Mouse (Mus musculus) lung, adult 2 months (tissue): ENCODE measurements at regions not wholly inside any gene's neighbourhood (a gene's known extent, or its start where the extent isn't known, plus 50 kb on each side); places are given as distances from the start of the nearest gene placed in this dataset.
A peak's percentile ranks its signal among the peaks of the same experiment; 100 is the strongest.

Experiments used
- DNase-seq: peaks from one replicate; pipeline ENCODE4 v3.0.0; 2022
- H3K4me1 ChIP-seq: fragments of 200-500 bp; 2 replicates; pipeline ENCODE4 v1.6.1; 2011; ENCODE audit warnings: low read length; ENCODE audit not compliant: control insufficient read depth, insufficient read depth
- H3K4me3 ChIP-seq: fragments of 200-500 bp; replicated peaks from 2 replicates; pipeline ENCODE3; 2011; ENCODE audit warnings: low read depth, mild to moderate bottlenecking, control low read depth, low read length; ENCODE audit errors: extremely low read depth
- CTCF ChIP-seq: fragments of 200-500 bp; IDR thresholded peaks from 2 replicates; pipeline ENCODE4 v1.5.1; 2011; ENCODE audit warnings: mild to moderate bottlenecking, low read length, control low read depth; ENCODE audit not compliant: insufficient read depth
- POLR2A ChIP-seq: fragments of 200-500 bp; IDR thresholded peaks from 2 replicates; pipeline ENCODE4 v1.6.1; 2011; ENCODE audit warnings: low read depth, mild to moderate bottlenecking, control low read depth, low read length, borderline replicate concordance; ENCODE audit errors: extremely low read depth
- WGBS: fragments of 180-500 bp; shearing (Covaris S2); methylation state at CpG from one replicate; pipeline ENCODE4 v1.1.7; 2018; 5-methylcytosine and 5-hydroxymethylcytosine counted together

- DNase-seq: no peak
- Histone ChIP-seq H3K4me1 (peaks cover 3% of the 10 kb centered on the region; the same call in 1 of the 2 replicates), H3K4me3 (no peak overlapping the region)
- WGBS: 53% methylated on average over 9 of the region's 9 CpGs
- no peak for TF ChIP-seq POLR2A
- no peak for TF ChIP-seq CTCF
Measured at GRCm38 (mm10) chr9:56547291-56547977, 129.0 kb downstream of the Hmg20a start.

- DNase-seq: no peak
Measured at GRCm38 (mm10) chr9:56549774-56550173, 131.4 kb downstream of the Hmg20a start.

GRCm38 (mm10) chr9:56550178-56550577 lies 131.8 kb downstream of the Hmg20a start:
- no peak overlapping the region for H3K4me3 ChIP-seq
- 52% methylated on average over 4 of the region's 4 CpGs for WGBS
- H3K4me1 ChIP-seq: peaks cover 3% of the 10 kb centered on the region; the same call in 1 of the 2 replicates
- TF ChIP-seq CTCF: no peak
- TF ChIP-seq POLR2A: no peak
- no peak for DNase-seq

More at GRCm38 (mm10) chr9:56549774-56550173, 131.4 kb downstream of the Hmg20a start:
- no peak overlapping the region for H3K4me3 ChIP-seq
- H3K4me1 ChIP-seq: peaks cover 3% of the 10 kb centered on the region; the same call in 1 of the 2 replicates
- no peak for TF ChIP-seq POLR2A
- no peak for TF ChIP-seq CTCF
- WGBS: 41% methylated on average over 8 of the region's 8 CpGs

GRCm38 (mm10) chr9:56551376-56552186 lies 133.2 kb downstream of the Hmg20a start:
- peaks cover 3% of the 10 kb centered on the region; the same call in 1 of the 2 replicates for H3K4me1 ChIP-seq
- DNase-seq: no peak
- TF ChIP-seq CTCF: no peak
- TF ChIP-seq POLR2A: no peak
- WGBS: 75% methylated on average over 11 of the region's 11 CpGs
- no peak overlapping the region for H3K4me3 ChIP-seq

GRCm38 (mm10) chr9:56552187-56552686 lies 133.8 kb downstream of the Hmg20a start:
- 61% methylated on average over 6 of the region's 6 CpGs for WGBS
- Histone ChIP-seq H3K4me1 (peaks cover 3% of the 10 kb centered on the region; the same call in 1 of the 2 replicates), H3K4me3 (no peak overlapping the region)
- DNase-seq: peak; percentile 8
- no peak for TF ChIP-seq POLR2A
- TF ChIP-seq CTCF: no peak

- TF ChIP-seq POLR2A (no peak), CTCF (peak; percentile 83)
- WGBS: 7% methylated on average over 1 of the region's 1 CpGs
- H3K4me1 ChIP-seq: peaks cover 3% of the 10 kb centered on the region; the same call in 1 of the 2 replicates
- peak; percentile 73 for DNase-seq
- no peak overlapping the region for H3K4me3 ChIP-seq
Measured at GRCm38 (mm10) chr9:56552766-56553165, 134.4 kb downstream of the Hmg20a start.

DNA sequence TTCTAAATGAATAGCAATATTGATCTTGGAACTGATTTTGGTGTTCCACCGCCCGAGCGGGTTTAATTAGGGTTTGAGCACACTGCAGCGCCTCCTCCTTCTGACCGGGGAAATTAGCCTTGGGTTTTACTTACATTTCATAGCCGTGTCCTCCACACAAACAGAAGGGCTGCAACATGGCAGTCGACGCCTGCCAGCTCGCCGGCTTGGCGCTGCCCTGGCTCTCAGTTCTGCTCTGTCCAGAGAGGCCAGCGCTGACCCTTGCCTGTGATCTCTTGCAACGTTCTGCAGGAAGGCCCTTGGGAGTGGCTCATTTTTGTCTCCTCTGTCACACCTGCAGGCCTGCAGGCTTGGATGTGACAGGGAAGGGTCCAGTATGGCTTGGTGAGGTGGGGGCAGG lies 135.2 kb downstream of the Hmg20a start:
- 72% methylated on average over 13 of the region's 13 CpGs for WGBS
- Histone ChIP-seq H3K4me1 (peaks cover 3% of the 10 kb centered on the region; the same call in 1 of the 2 replicates), H3K4me3 (no peak overlapping the region)
- no peak for TF ChIP-seq POLR2A
- no peak for TF ChIP-seq CTCF
- DNase-seq: no peak

GRCm38 (mm10) chr9:56554096-56554495 lies 135.7 kb downstream of the Hmg20a start:
- DNase-seq: no peak
- no peak for TF ChIP-seq POLR2A
- peaks cover 3% of the 10 kb centered on the region; the same call in 1 of the 2 replicates for H3K4me1 ChIP-seq
- 59% methylated on average over 6 of the region's 6 CpGs for WGBS
- no peak overlapping the region for H3K4me3 ChIP-seq

- WGBS: 95% methylated on average over 2 of the region's 2 CpGs
- no peak for TF ChIP-seq POLR2A
- TF ChIP-seq CTCF: no peak
- DNase-seq: no peak
- Histone ChIP-seq H3K4me1 (no peaks in the 10 kb centered on the region), H3K4me3 (no peak overlapping the region)
Measured at GRCm38 (mm10) chr9:56559618-56560144, 141.3 kb downstream of the Hmg20a start.
